Mouse (Mus musculus) macrophage (primary cell): Measurements from ENCODE around the gene Ly9. TPM values are rescaled to one million over a fixed set of nuclear protein-coding genes. Genes with fewer than 3 reads are reported as not detected.

Experiments used
- H3K27ac ChIP-seq: fragments of 350-480 bp; formaldehyde crosslinking; 2 replicates; pipeline ENCODE4 v1.9.0; 2021
- H3K36me3 ChIP-seq: fragments of 350-480 bp; formaldehyde crosslinking; 2 replicates; pipeline ENCODE4 v1.9.0; 2021; ENCODE audit errors: inconsistent target
- H3K4me3 ChIP-seq: fragments of 350-480 bp; formaldehyde crosslinking; 2 replicates; pipeline ENCODE4 v1.9.0; 2021; ENCODE audit errors: inconsistent target
- H3K79me2 ChIP-seq: fragments of 350-480 bp; formaldehyde crosslinking; 2 replicates; pipeline ENCODE4 v1.9.0; 2021; ENCODE audit errors: inconsistent target
- WGBS: methylation state at CpG from one replicate; pipeline ENCODE4 v1.1.7; 2026; ENCODE audit warnings: inconsistent platforms; ENCODE audit not compliant: missing documents; 5-methylcytosine and 5-hydroxymethylcytosine counted together
- polyA plus RNA-seq: library from polyadenylated mRNA; stranded (reverse); fragments of 250-400 nt; gene quantifications from 3 replicates; pipeline ENCODE4 v1.2.4, GENCODE M21; 2018; ENCODE audit warnings: inconsistent platforms
- total RNA-seq, 78 experiments: library from RNA; depleted of rRNA; stranded (reverse); fragments of 250-400 nt; gene quantifications; 1 replicate in 9 of 78; 2 replicates in 24 of 78; 3 replicates in 43 of 78; 4 replicates in 2 of 78; pipeline ENCODE4 v1.2.4; 2018; ENCODE audit warnings: inconsistent platforms in 56 of 78

Ly9 gene
- 100 to 1,000 TPM in 23 of 26 experiments, 10 to 100 TPM in 3; 76.8 to 200 (median 144) TPM for total RNA-seq (2018; cell fraction: chromatin; rRNA removed)
- total RNA-seq (2018; cell fraction: cytosol; rRNA removed): 100 to 1,000 TPM; 293 to 703 (median 450) TPM
- 100 to 1,000 TPM; 156 to 447 (median 313) TPM for total RNA-seq (2018; cell fraction: nucleus; rRNA removed)
- 199 to 492 TPM (median 394 TPM) in 3 replicates for polyA plus RNA-seq

- Histone ChIP-seq H3K36me3 (0 out of 2 replicates have a peak, but pooled peaks cover 5% of the 10 kb centered on the region), H3K79me2 (peaks cover 51% of the 10 kb centered on the region), H3K27ac (peak within 1 kb of the TSS; percentile 74), H3K4me3 (peak within 1 kb of the TSS; percentile 62)
- 0% methylated on average over 9 of the region's 9 CpGs for WGBS
Observed at GRCm38 (mm10) chr1:171607176-171607575, at the start of gene Ly9. Gene Ly9 (minus strand): TSS chr1:171607410.

GRCm38 (mm10) chr1:171652734-171653133, 45.5 kb upstream of the Ly9 start, which contains the start of gene Slamf7:
Gene Slamf7 (minus strand): TSS chr1:171653035.
- 91% methylated on average over 5 of the region's 5 CpGs for WGBS
- Histone ChIP-seq H3K27ac (no peak within 1 kb of the TSS), H3K79me2 (peaks cover 18% of the 10 kb centered on the region), H3K36me3 (no peaks in the 10 kb centered on the region), H3K4me3 (no peak within 1 kb of the TSS)

GRCm38 (mm10) chr1:171648840-171649239, 41.6 kb upstream of the Ly9 start:
- Histone ChIP-seq H3K79me2 (peaks cover 57% of the 10 kb centered on the region), H3K36me3 (peaks cover 7% of the 10 kb centered on the region; the same call in 1 of the 2 replicates), H3K4me3 (peak overlapping the region; percentile 55), H3K27ac (peak overlapping the region; percentile 76)
- 32% methylated on average over 8 of the region's 8 CpGs for WGBS

- H3K79me2 ChIP-seq: peaks cover 68% of the 10 kb centered on the region
- 94% methylated on average over 5 of the region's 5 CpGs for WGBS
- H3K27ac ChIP-seq: peak overlapping the region; percentile 76
- peak overlapping the region; percentile 55 for H3K4me3 ChIP-seq
- peaks cover 13% of the 10 kb centered on the region; the same call in 1 of the 2 replicates for H3K36me3 ChIP-seq
Observed at GRCm38 (mm10) chr1:171647716-171648115, 40.5 kb upstream of the Ly9 start.

GRCm38 (mm10) chr1:171646429-171646940, 39.3 kb upstream of the Ly9 start:
- H3K4me3 ChIP-seq: peak overlapping the region; percentile 55
- H3K79me2 ChIP-seq: peaks cover 80% of the 10 kb centered on the region
- WGBS: 48% methylated on average over 5 of the region's 5 CpGs
- H3K27ac ChIP-seq: peak overlapping the region; percentile 76
- H3K36me3 ChIP-seq: peaks cover 20% of the 10 kb centered on the region; the same call in 1 of the 2 replicates

GRCm38 (mm10) chr1:171643612-171644011, 36.4 kb upstream of the Ly9 start:
- Histone ChIP-seq H3K79me2 (peaks cover 89% of the 10 kb centered on the region), H3K36me3 (peaks cover 40% of the 10 kb centered on the region), H3K4me3 (no peak overlapping the region), H3K27ac (no peak overlapping the region)
- WGBS: 89% methylated on average over 5 of the region's 7 CpGs

DNA sequence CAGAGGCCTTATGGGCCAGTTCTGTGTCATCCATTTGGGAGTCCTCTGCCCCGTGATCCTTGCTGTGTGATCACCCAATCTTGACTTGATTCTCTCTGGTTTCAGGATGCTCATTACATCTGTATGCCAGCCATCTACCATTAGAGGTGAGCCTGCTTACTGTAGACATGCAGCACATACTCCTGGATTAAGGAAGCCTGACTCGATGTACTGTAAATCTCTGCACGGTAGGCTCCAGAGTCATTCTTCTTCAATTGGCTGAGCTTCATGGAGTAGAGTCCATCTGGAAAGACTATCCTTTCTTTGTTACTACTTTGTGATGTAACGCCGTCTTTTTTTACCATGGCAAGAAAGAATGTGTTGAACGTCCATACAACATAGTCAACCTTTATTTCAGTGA, 33.6 kb upstream of the Ly9 start:
- Histone ChIP-seq H3K27ac (no peak overlapping the region), H3K4me3 (no peak overlapping the region), H3K79me2 (peaks cover 61% of the 10 kb centered on the region), H3K36me3 (peaks cover 68% of the 10 kb centered on the region)
- WGBS: 93% methylated on average over 6 of the region's 6 CpGs

- Histone ChIP-seq H3K4me3 (no peak overlapping the region), H3K79me2 (peaks cover 40% of the 10 kb centered on the region), H3K36me3 (peaks cover 79% of the 10 kb centered on the region), H3K27ac (0 out of 2 replicates have a peak overlapping the region, but pooled peaks have one; percentile 7)
- WGBS: 64% methylated on average over 2 of the region's 2 CpGs
Observed at GRCm38 (mm10) chr1:171638686-171639085, 31.5 kb upstream of the Ly9 start.

- Histone ChIP-seq H3K79me2 (peaks cover 24% of the 10 kb centered on the region), H3K4me3 (no peak overlapping the region), H3K27ac (peak overlapping the region; percentile 38), H3K36me3 (peaks cover 82% of the 10 kb centered on the region)
- 53% methylated on average over 5 of the region's 8 CpGs for WGBS
Observed at GRCm38 (mm10) chr1:171637101-171637500, 29.9 kb upstream of the Ly9 start.

- WGBS: 96% methylated on average over 5 of the region's 6 CpGs
- H3K36me3 ChIP-seq: peaks cover 68% of the 10 kb centered on the region
Observed at GRCm38 (mm10) chr1:171635696-171636095, 28.5 kb upstream of the Ly9 start.

GRCm38 (mm10) chr1:171631447-171631846, 24.2 kb upstream of the Ly9 start:
- Histone ChIP-seq H3K4me3 (no peak overlapping the region), H3K36me3 (peaks cover 34% of the 10 kb centered on the region), H3K79me2 (no peaks in the 10 kb centered on the region; the same call in 1 of the 2 replicates), H3K27ac (peak overlapping the region; percentile 99)
- WGBS: 6% methylated on average over 2 of the region's 2 CpGs

More at GRCm38 (mm10) chr1:171635696-171636095, 28.5 kb upstream of the Ly9 start:
- Histone ChIP-seq H3K27ac (no peak overlapping the region), H3K79me2 (peaks cover 10% of the 10 kb centered on the region; the same call in 1 of the 2 replicates), H3K4me3 (no peak overlapping the region)

GRCm38 (mm10) chr1:171630912-171631311, 23.7 kb upstream of the Ly9 start:
- WGBS: 57% methylated on average over 4 of the region's 4 CpGs
- H3K36me3 ChIP-seq: peaks cover 28% of the 10 kb centered on the region
- peak overlapping the region; percentile 99 for H3K27ac ChIP-seq
- no peaks in the 10 kb centered on the region; the same call in 1 of the 2 replicates for H3K79me2 ChIP-seq
- H3K4me3 ChIP-seq: no peak overlapping the region

GRCm38 (mm10) chr1:171630041-171630440, 22.8 kb upstream of the Ly9 start:
- peaks cover 19% of the 10 kb centered on the region for H3K36me3 ChIP-seq
- no peak overlapping the region for H3K4me3 ChIP-seq
- 82% methylated on average over 7 of the region's 7 CpGs for WGBS
- peak overlapping the region; percentile 99 for H3K27ac ChIP-seq
- no peaks in the 10 kb centered on the region for H3K79me2 ChIP-seq

- 56% methylated on average over 6 of the region's 6 CpGs for WGBS
- peaks cover 12% of the 10 kb centered on the region; the same call in 1 of the 2 replicates for H3K36me3 ChIP-seq
- H3K27ac ChIP-seq: peak overlapping the region; percentile 99
Observed at GRCm38 (mm10) chr1:171629168-171629567, 22.0 kb upstream of the Ly9 start.

GRCm38 (mm10) chr1:171627801-171628200, 20.6 kb upstream of the Ly9 start:
- peak overlapping the region; percentile 99 for H3K27ac ChIP-seq
- no peak overlapping the region for H3K4me3 ChIP-seq
- 22% methylated on average over 3 of the region's 3 CpGs for WGBS
- H3K36me3 ChIP-seq: no peaks in the 10 kb centered on the region
- H3K79me2 ChIP-seq: no peaks in the 10 kb centered on the region

More at GRCm38 (mm10) chr1:171629168-171629567, 22.0 kb upstream of the Ly9 start:
- no peak overlapping the region for H3K4me3 ChIP-seq
- no peaks in the 10 kb centered on the region for H3K79me2 ChIP-seq
